Mouse (Mus musculus) neural tube, embryonic 11.5 days (tissue): ENCODE measurements at regions not wholly inside any gene's neighbourhood (a gene's known extent, or its start where the extent isn't known, plus 50 kb on each side); places are given as distances from the start of the nearest gene placed in this dataset.
A peak's percentile ranks its signal among the peaks of the same experiment; 100 is the strongest.
"Not testable (repeated sequence)": the region's sequence is repeated elsewhere in the genome, so short reads cannot be mapped to it uniquely, and the experiment has no call there.

Source experiments
- ATAC-seq: fragments of 200-750 bp; cut with Nextera tagmentation; 2 replicates; pipeline ENCODE4 v1.8.0; 2017; ENCODE audit warnings: moderate number of reproducible peaks, mild to moderate bottlenecking, moderate TSS enrichment, moderate library complexity; ENCODE audit not compliant: insufficient read depth, low FRiP score, low TSS enrichment
- DNase-seq: peaks from one replicate; pipeline ENCODE4 v3.0.0-alpha.2; 2015; ENCODE audit warnings: low spot score
- H3K27ac ChIP-seq: fragments of 300-500 bp; sonication (generic); 2 replicates; pipeline ENCODE4 v1.5.1; 2014; ENCODE audit warnings: low read depth, mild to moderate bottlenecking, low read length
- H3K27me3 ChIP-seq: fragments of 300-500 bp; sonication (generic); 2 replicates; pipeline ENCODE4 v1.6.1; 2014; ENCODE audit warnings: mild to moderate bottlenecking, low read length, mixed read lengths; ENCODE audit not compliant: control insufficient read depth, insufficient read depth
- H3K36me3 ChIP-seq: fragments of 300-500 bp; sonication (generic); 2 replicates; pipeline ENCODE4 v1.6.1; 2014; ENCODE audit warnings: mild to moderate bottlenecking, low read length, moderate library complexity, mixed read lengths; ENCODE audit not compliant: control insufficient read depth, insufficient read depth
- H3K4me1 ChIP-seq: fragments of 300-500 bp; sonication (generic); 2 replicates; pipeline ENCODE4 v1.6.1; 2014; ENCODE audit warnings: low read length, mixed read lengths; ENCODE audit not compliant: control insufficient read depth, insufficient read depth
- H3K4me2 ChIP-seq: fragments of 300-500 bp; sonication (generic); 2 replicates; pipeline ENCODE4 v1.6.1; 2014; ENCODE audit warnings: low read depth, mild to moderate bottlenecking, moderate library complexity
- H3K4me3 ChIP-seq: fragments of 300-500 bp; sonication (generic); 2 replicates; pipeline ENCODE4 v1.5.1; 2014; ENCODE audit warnings: low read depth, low read length
- H3K9ac ChIP-seq: fragments of 300-500 bp; sonication (generic); 2 replicates; pipeline ENCODE4 v1.6.1; 2014; ENCODE audit warnings: mild to moderate bottlenecking, low read length
- H3K9me3 ChIP-seq: fragments of 300-500 bp; sonication (generic); 2 replicates; pipeline ENCODE4 v1.6.1; 2016; ENCODE audit warnings: low read length; ENCODE audit not compliant: control insufficient read depth
- WGBS: fragments of 180-500 bp; shearing (Covaris S2); extraction: QIAGEN DNeasy Blood & Tissue Kit; methylation state at CpG from one replicate; pipeline ENCODE4 v1.1.7; 2014; 5-methylcytosine and 5-hydroxymethylcytosine counted together

DNA sequence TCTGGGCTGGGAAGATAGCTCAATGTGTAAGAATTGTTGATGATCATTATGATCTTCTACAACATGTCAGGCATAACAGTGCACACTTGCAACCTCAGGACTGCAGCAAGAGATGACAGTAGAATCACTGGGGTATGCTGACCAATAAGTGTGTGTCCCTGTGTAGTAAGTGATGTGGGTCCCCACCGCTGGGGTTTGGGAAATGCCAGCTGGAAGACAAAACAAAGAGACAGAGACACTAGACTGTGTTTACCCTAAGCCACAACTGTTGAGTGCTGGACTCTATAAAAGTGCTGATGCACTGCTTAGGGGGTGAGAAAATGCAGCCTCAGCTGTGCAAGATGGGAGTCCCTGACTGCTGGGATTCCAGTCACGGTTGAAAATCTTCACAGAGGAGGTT lies 448.0 kb upstream of the Cox7c start:
- WGBS = 49% methylated on average over 2 of the region's 2 CpGs
- H3K36me3 ChIP-seq = no peaks in the 10 kb centered on the region
- DNase-seq (no peak), ATAC-seq (peak; percentile 41; the same call in 1 of the 2 replicates)
- no peak overlapping the region for H3K27ac ChIP-seq
- H3K4me2 ChIP-seq = no peak overlapping the region
- H3K27me3 ChIP-seq = no peaks in the 10 kb centered on the region
- H3K9ac ChIP-seq = no peak overlapping the region
- no peaks in the 10 kb centered on the region for H3K4me1 ChIP-seq
- H3K4me3 ChIP-seq = no peak overlapping the region
- no peaks in the 10 kb centered on the region for H3K9me3 ChIP-seq

DNA sequence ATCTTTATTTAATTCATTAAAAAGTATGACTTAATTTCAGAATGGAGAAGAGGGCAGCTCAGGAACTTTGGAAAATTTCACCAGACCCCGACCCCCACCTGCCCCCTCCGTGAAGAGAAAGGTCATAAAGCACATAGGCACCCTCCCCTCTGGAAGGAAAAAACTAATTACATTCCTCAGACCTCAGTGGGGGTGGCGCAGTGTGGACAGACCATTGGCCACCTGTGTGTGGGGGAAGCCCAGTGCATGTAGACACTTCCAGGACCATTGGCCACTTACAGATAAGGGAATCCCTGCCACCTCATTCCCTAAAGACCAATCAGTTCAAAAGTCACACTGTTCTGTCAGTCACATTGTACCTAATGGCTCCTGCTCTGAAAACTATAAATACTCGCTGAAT lies 422.0 kb upstream of the Cox7c start:
- no peak overlapping the region for H3K9ac ChIP-seq
- H3K4me3 ChIP-seq = no peak overlapping the region
- no peak overlapping the region for H3K4me2 ChIP-seq
- WGBS = 80% methylated on average over 4 of the region's 4 CpGs
- H3K27me3 ChIP-seq = no peaks in the 10 kb centered on the region
- DNase-seq (no peak), ATAC-seq (no peak)
- H3K9me3 ChIP-seq = no peaks in the 10 kb centered on the region
- no peaks in the 10 kb centered on the region for H3K4me1 ChIP-seq
- no peaks in the 10 kb centered on the region for H3K36me3 ChIP-seq
- H3K27ac ChIP-seq = no peak overlapping the region

DNA sequence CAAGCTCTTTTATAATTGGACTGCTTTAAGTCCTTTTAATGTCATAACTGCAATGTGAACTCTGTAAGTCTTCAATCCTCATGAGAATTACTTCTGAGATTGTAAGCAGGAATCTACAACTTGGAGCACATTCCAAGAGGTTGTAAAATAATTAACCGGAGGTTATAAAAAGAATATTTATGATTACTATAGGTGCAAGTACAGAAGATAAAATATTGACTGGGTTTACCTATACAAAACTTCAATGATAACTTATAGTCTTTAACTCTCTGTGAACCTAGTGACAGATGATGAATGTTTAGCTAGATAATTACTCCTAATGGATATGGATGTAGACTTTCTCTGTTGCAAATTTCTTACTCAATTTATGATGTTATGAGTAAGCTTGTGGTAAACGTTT lies 375.9 kb upstream of the Cox7c start:
- Histone ChIP-seq H3K9me3 (no peaks in the 10 kb centered on the region), H3K27me3 (no peaks in the 10 kb centered on the region), H3K27ac (no peak overlapping the region), H3K36me3 (no peaks in the 10 kb centered on the region), H3K9ac (no peak overlapping the region), H3K4me1 (no peaks in the 10 kb centered on the region), H3K4me2 (no peak overlapping the region), H3K4me3 (no peak overlapping the region)
- 79% methylated on average over 2 of the region's 2 CpGs for WGBS
- ATAC-seq (no peak), DNase-seq (no peak)

DNA sequence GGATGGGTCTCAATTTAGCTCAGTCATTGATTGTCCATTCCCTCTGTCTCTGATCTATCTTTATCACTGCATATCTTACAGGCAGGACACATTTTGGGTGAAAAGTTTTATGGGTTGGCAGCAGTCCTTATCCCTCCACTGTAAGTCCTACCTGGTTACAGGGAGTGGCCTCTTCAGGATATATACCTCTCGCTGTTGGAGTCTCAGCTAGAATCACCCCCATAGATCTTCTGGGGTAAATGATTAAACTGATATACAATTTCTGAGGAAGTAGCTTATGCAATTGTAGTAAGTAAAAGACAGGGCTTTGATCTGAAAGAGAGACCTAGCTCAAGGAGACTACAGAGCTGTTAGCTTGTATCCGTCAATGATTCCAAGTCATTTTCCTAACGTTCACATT lies 334.7 kb upstream of the Cox7c start:
- H3K9ac ChIP-seq = no peak overlapping the region
- no peaks in the 10 kb centered on the region for H3K27me3 ChIP-seq
- no peak overlapping the region for H3K27ac ChIP-seq
- no peak overlapping the region for H3K4me2 ChIP-seq
- 92% methylated on average over 3 of the region's 3 CpGs for WGBS
- no peak for DNase-seq
- no peak for ATAC-seq
- no peaks in the 10 kb centered on the region for H3K9me3 ChIP-seq
- H3K36me3 ChIP-seq = no peaks in the 10 kb centered on the region
- H3K4me1 ChIP-seq = no peaks in the 10 kb centered on the region
- no peak overlapping the region for H3K4me3 ChIP-seq

DNA sequence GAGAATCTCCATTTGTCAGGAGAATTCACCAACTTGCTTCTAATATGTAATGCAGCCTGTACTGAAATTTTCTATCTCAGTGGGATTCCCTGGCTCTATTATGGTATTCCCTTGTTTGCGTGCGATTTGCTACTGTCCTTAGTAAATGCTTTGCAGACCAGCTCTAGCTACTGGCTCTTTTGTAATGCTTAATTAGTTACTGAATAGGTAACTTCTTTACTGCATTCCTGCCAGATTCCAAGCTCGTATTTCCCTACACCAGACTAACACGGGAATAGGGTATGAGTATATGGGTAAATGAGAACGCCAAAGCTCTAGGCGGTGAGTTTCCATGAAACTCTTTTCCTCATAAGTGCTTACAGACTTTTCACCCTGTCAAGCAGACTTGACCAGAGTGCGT lies 332.5 kb upstream of the Cox7c start:
- not testable (repeated sequence) for H3K36me3 ChIP-seq, H3K27ac ChIP-seq, DNase-seq, H3K4me2 ChIP-seq, H3K4me1 ChIP-seq, ATAC-seq, H3K4me3 ChIP-seq, H3K9ac ChIP-seq, H3K27me3 ChIP-seq, H3K9me3 ChIP-seq
- WGBS = 41% methylated on average over 7 of the region's 7 CpGs

DNA sequence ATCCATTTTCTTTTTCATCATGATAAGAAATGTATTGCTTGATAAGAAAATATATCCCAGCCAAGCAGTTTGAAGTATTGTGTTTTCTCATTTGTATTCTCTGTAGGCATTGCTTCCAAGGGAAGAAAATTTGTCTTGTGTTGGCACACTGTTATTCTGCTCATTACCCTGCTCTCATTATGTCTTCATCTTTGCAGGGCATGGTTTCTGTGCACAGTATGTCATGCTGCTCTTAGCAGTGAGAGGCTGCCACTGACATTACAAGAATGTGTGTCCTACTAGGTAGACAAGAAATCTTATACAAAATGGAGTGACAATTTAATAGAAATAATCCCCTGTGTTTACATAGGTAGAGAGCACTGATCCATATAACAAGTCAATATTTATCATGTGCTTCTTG lies 329.1 kb upstream of the Cox7c start:
- H3K27ac ChIP-seq = no peak overlapping the region
- no peak overlapping the region for H3K4me3 ChIP-seq
- no peak overlapping the region for H3K4me2 ChIP-seq
- ATAC-seq = no peak
- H3K27me3 ChIP-seq = no peaks in the 10 kb centered on the region
- no peaks in the 10 kb centered on the region for H3K4me1 ChIP-seq
- no peaks in the 10 kb centered on the region for H3K9me3 ChIP-seq
- no peak for DNase-seq
- no peak overlapping the region for H3K9ac ChIP-seq
- H3K36me3 ChIP-seq = no peaks in the 10 kb centered on the region

DNA sequence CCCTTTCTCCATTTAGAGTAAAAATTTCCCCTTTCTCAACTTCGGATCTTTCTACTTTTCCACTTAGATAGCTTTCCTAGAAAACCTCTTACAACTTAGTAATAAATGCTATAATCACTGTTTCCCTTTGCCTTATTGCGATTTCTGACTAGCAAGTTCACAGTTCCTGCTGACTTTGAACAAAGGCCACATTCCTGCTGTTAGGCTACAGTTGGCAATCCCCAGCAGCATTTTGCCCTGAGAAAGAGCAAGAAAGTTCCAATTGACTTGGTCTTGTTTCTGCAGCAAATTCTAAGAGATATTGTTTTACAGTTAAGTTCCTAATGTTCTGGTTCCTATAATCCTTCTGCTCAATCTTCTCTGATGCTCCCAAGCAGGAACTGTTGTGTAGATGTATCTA lies 299.2 kb upstream of the Cox7c start:
- no peaks in the 10 kb centered on the region for H3K9me3 ChIP-seq

DNA sequence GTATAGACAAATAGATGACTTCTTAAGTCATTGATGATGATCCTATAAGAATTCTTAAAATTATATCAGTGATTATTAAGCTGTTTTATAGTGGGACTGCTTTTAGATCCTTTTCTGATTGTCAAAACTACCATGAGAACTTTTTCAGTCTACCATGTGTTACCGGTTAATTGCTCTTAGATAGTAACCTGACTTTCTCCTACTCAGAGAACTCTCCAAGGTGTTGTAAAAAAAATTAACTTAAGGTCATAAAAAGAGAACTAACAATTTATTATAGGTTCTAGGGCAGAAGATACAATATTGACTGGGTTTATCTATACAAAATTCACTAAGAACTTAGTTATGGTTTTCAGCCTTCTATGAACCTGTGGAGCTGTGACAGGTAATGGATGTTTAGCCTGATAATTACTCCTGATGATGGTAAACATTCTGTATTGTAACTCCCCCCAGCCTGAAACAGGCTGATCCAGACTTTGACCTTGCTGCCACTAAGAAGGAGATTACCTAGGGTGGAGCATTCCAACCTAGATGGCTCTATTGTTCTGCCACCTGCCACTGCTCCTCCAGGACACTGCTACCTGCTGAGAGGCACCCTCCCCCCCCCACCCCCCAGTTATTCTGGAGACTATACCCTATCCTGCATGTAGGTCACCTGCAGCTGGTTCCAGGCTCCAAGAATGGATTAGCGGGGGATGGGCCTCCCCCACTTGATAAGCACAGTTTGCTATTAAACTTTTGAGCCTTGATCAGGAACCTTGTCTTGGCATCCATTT lies 298.4 kb upstream of the Cox7c start:
- ATAC-seq (no peak), DNase-seq (no peak)
- no peak overlapping the region for H3K27ac ChIP-seq
- no peak overlapping the region for H3K9ac ChIP-seq
- H3K4me1 ChIP-seq = no peaks in the 10 kb centered on the region
- 93% methylated on average over 2 of the region's 2 CpGs for WGBS
- no peaks in the 10 kb centered on the region for H3K9me3 ChIP-seq
- H3K36me3 ChIP-seq = no peaks in the 10 kb centered on the region
- H3K4me3 ChIP-seq = no peak overlapping the region
- H3K27me3 ChIP-seq = no peaks in the 10 kb centered on the region
- H3K4me2 ChIP-seq = no peak overlapping the region

More for the DNA sequence above, 299.2 kb upstream of the Cox7c start:
- Histone ChIP-seq H3K4me2 (no peak overlapping the region), H3K9ac (no peak overlapping the region), H3K27me3 (no peaks in the 10 kb centered on the region), H3K4me1 (no peaks in the 10 kb centered on the region), H3K27ac (no peak overlapping the region), H3K4me3 (no peak overlapping the region), H3K36me3 (no peaks in the 10 kb centered on the region)
- WGBS = 72% methylated on average over 2 of the region's 2 CpGs
- no peak for ATAC-seq
- DNase-seq = no peak

DNA sequence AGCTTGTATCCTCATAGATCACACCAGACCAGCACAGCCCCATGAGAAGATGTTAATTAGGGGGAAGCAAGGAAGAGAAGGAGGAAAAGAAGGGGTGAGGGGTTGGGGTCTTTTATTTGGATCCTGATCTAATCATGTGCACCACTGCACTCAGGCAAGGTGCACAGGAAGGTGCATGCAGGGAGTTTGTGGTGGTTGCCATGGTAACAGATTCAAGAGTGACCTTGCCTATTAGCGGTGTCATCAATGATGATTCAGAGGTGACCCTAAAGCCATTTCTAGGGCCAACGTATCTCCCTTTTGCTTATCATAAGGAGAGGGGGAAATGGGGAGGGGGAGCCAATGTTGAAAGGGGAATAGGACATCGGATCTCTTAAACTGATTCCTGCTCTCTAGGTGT lies 289.8 kb upstream of the Cox7c start:
- Histone ChIP-seq H3K4me3 (no peak overlapping the region), H3K9ac (no peak overlapping the region), H3K27ac (no peak overlapping the region), H3K36me3 (no peaks in the 10 kb centered on the region), H3K9me3 (no peaks in the 10 kb centered on the region), H3K27me3 (no peaks in the 10 kb centered on the region), H3K4me1 (no peaks in the 10 kb centered on the region), H3K4me2 (no peak overlapping the region)
- WGBS = 85% methylated on average over 3 of the region's 3 CpGs
- no peak for DNase-seq
- no peak for ATAC-seq
